8 mouse cellular contexts compared by ENCODE assay signal in genomic region chr3:100489133-100490009, GRCm38 (mm10). TPM values are rescaled to one million over a fixed set of nuclear protein-coding genes. Genes with fewer than 3 reads are reported as not detected.
DNase-seq lines count a peak whose midpoint lies in the region; ATAC-seq lines count a peak whose summit lies in the region.

TSS of gene Tent5c (minus strand) at chr3:100489324.

- ATAC-seq in intestine, embryonic 15.5 days: peak; percentile 97

- H3K9ac ChIP-seq in intestine, embryonic 15.5 days: peak within 1 kb of the TSS; percentile 60

- H3K9me3 ChIP-seq in intestine, embryonic 15.5 days: no peaks in the 10 kb centered on the region
- H3K9me3 ChIP-seq in midbrain, embryonic 10.5 days (replicated peaks): no peaks in the 10 kb centered on the region

- peak within 1 kb of the TSS; percentile 45; the same call in 1 of the 2 replicates for H3K27ac ChIP-seq in intestine, embryonic 15.5 days
- H3K27ac ChIP-seq in midbrain, embryonic 10.5 days (replicated peaks): peak within 1 kb of the TSS; percentile 84

- H3K4me1 ChIP-seq in intestine, embryonic 15.5 days (replicated peaks): no peaks in the 10 kb centered on the region; the same call in 1 of the 2 replicates
- peaks cover 37% of the 10 kb centered on the region for H3K4me1 ChIP-seq in midbrain, embryonic 10.5 days

- H3K4me2 ChIP-seq in intestine, embryonic 15.5 days (replicated peaks): peak within 1 kb of the TSS; percentile 97

- WGBS in intestine, embryonic 15.5 days: under 1% methylated on average over 69 of the region's 73 CpGs
- under 1% methylated on average over 60 of the region's 73 CpGs for WGBS in midbrain, embryonic 10.5 days

- intact Hi-C loops in left cerebral cortex, postnatal 25 days (cut with DNase I): loop anchor here (2.0 kb wide), 1 partner anchor 67 kb away; no protein-coding TSS in a partner anchor

- peaks cover 10% of the 10 kb centered on the region; the same call in 1 of the 2 replicates for H3K27me3 ChIP-seq in intestine, embryonic 15.5 days (replicated peaks)
- peaks cover 60% of the 10 kb centered on the region for H3K27me3 ChIP-seq in midbrain, embryonic 10.5 days (ENCODE audit: low read depth, poor library complexity, severe bottlenecking)

- H3K36me3 ChIP-seq in intestine, embryonic 15.5 days: no peaks in the 10 kb centered on the region
- H3K36me3 ChIP-seq in midbrain, embryonic 10.5 days: no peaks in the 10 kb centered on the region

- peak; percentile 95 to 97 for DNase-seq in adrenal gland, adult 18-20 months (ENCODE audit: low spot score in 2 of 2)
- DNase-seq in embryo, embryonic 11 days: peak; percentile 98
- DNase-seq in gastrocnemius, postnatal 25 days: peak; percentile 93
- DNase-seq in left cerebral cortex, postnatal 25 days (ENCODE audit: low spot score in 2 of 2): peak; percentile 87 to 89
- DNase-seq in midbrain, embryonic 10.5 days (ENCODE audit: low spot score): peak; percentile 96
- DNase-seq in right cerebral cortex, postnatal 4 days: peak; percentile 88
- DNase-seq in MN1 (ENCODE audit: low spot score): no peak

- peak within 1 kb of the TSS; percentile 62 for H3K4me3 ChIP-seq in intestine, embryonic 15.5 days (replicated peaks)
- H3K4me3 ChIP-seq in midbrain, embryonic 10.5 days: peak within 1 kb of the TSS; percentile 81

RNA-seq across cellular contexts. Expression of gene Tent5c, which starts in this region (rescaled TPM):
- total RNA-seq in adrenal gland, adult 18-20 months (2021): 10 to 100 TPM in 1 of 2 experiments, 1 to 10 TPM in 1; 7.1 to 19.1 TPM
- 1 to 10 TPM; 3.3 to 6.1 TPM for total RNA-seq in gastrocnemius, postnatal 25 days (2021)
- polyA plus RNA-seq in intestine, embryonic 15.5 days (2015; fragmentation: Nextera tagmentation; extraction: Ambion mirVana): 11.1 and 15.8 TPM in 2 replicates
- total RNA-seq in left cerebral cortex, postnatal 25 days (2021): 1 to 10 TPM; 2.5 to 3.2 TPM
- polyA plus RNA-seq in midbrain, embryonic 10.5 days (2016; fragmentation: Nextera tagmentation; extraction: Ambion mirVana): 1.6 and 1.8 TPM in 2 replicates
